Mouse (Mus musculus) gastrocnemius, adult 2 months (tissue): ENCODE data around the gene Dbr1. TPM values are rescaled to one million over a fixed set of nuclear protein-coding genes. Genes with fewer than 3 reads are reported as not detected.
A peak's percentile ranks its signal among the peaks of the same experiment; 100 is the strongest.
"Not testable (repeated sequence)": the region's sequence is repeated elsewhere in the genome, so short reads cannot be mapped to it uniquely, and the experiment has no call there.

Source experiments
- DNase-seq: peaks from one replicate; pipeline ENCODE4 v3.0.0; 2022
- H3K27ac ChIP-seq: fragments of 200-600 bp; 2 replicates; pipeline ENCODE4 v1.8.1; 2022; ENCODE audit warnings: mild to moderate bottlenecking
- H3K4me3 ChIP-seq: fragments of 200-600 bp; 2 replicates; pipeline ENCODE4 v1.8.1; 2022; ENCODE audit warnings: mild to moderate bottlenecking, moderate library complexity
- CTCF ChIP-seq: fragments of 200-600 bp; IDR thresholded peaks from 2 replicates; pipeline ENCODE4 v1.8.1; 2022; ENCODE audit warnings: antibody characterized with exemption, mild to moderate bottlenecking, moderate library complexity
- intact Hi-C: fragments of 180-260 bp; cut with DNase I; formaldehyde crosslinking; loops from one replicate; pipeline ENCODE4 v1.15.1; 2025
- total RNA-seq, 2 experiments: library from RNA; stranded (reverse); gene quantifications; 2 replicates each; pipeline ENCODE4 v1.2.3; 2021

Dbr1 gene
- total RNA-seq, 2 experiments from 2014 or later = 4.2 to 5.2 TPM

- no peak for TF ChIP-seq CTCF
- H3K4me3 ChIP-seq = peak overlapping the region; percentile 80
- H3K27ac ChIP-seq = peak overlapping the region; percentile 96
- intact Hi-C loops = no loop called here
- no peak for DNase-seq
Observed at GRCm38 (mm10) chr9:99568023-99568346, 7.6 kb upstream of the Dbr1 start.

DNA sequence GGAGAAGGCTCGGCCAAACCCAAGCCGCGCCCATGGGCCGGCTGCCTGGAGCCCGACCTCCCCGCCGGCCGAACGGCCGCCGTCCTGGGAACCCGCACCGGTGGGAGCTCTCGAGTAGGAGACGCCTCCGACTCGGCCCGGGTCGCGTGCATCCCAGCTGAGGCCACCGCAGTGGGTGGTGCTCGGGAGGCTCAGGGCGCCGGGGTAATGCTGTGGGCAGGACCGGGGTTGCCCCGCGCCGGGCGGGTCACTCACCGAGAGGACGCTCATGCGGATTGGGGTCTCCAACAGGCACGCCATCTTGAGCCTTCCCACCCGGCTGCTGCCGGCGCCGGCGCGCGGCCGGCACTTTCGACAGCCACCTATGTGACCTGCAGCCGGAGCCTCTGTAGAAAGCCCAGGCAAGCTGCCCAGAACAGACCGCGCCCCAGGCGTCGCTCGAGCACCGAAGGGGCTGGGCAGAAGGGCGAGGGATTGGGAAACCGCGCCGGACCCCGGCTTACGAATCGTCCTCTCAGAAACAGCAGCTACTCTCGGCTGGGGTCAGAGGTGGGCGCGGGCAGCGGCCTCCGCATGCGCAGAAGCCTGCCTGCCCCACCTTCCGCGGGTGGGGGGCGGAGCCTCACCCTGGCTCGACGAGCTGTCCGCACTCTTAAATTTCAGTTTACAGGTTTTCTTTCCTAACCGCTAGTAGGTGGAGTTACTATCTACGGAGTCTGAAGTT, 7.1 kb upstream of the Dbr1 start, which contains the start of gene Armc8:
Gene Armc8 (minus strand): TSS at position 553 of the 724 bp plus-strand sequence.
- peak; percentile 95 for DNase-seq
- no peak for TF ChIP-seq CTCF
- peak within 1 kb of the TSS; percentile 80 for H3K4me3 ChIP-seq
- peak within 1 kb of the TSS; percentile 96 for H3K27ac ChIP-seq
- intact Hi-C loops = no loop called here

GRCm38 (mm10) chr9:99569071-99569397, 6.6 kb upstream of the Dbr1 start:
- intact Hi-C loops = no loop called here
- no peak for DNase-seq
- peak overlapping the region; percentile 80 for H3K4me3 ChIP-seq
- no peak for TF ChIP-seq CTCF
- H3K27ac ChIP-seq = peak overlapping the region; percentile 96

DNA sequence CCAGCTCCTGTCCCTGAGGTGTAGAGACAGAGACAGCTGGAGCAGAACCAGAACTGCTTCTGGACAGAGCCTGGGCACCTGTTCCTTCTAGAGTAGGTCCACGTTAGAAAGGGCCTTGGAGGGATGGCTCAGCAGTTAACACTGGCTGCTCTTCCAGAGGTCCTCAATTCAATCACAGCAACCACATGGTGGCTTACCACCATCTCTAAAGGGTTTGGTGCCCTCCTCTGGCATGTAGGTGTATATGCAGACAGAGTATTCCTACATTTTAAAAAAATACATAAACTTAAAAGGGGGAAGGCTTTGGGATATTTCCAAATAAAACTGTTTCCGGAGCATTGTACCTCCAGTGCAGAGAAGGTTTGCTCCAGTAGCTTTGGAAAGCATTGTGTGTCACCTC, 5.1 kb downstream of the Dbr1 start:
- peak; percentile 27 for DNase-seq
- TF ChIP-seq CTCF = peak; percentile 73
- Histone ChIP-seq H3K4me3 (no peak overlapping the region), H3K27ac (peak overlapping the region; percentile 35; the same call in 1 of the 2 replicates)
- intact Hi-C loops = loop anchor here (2.0 kb wide), 1 partner anchor 122 kb away; no protein-coding TSS in a partner anchor

GRCm38 (mm10) chr9:99587505-99588202, 12.1 kb downstream of the Dbr1 start:
- peak; percentile 66 for DNase-seq

DNA sequence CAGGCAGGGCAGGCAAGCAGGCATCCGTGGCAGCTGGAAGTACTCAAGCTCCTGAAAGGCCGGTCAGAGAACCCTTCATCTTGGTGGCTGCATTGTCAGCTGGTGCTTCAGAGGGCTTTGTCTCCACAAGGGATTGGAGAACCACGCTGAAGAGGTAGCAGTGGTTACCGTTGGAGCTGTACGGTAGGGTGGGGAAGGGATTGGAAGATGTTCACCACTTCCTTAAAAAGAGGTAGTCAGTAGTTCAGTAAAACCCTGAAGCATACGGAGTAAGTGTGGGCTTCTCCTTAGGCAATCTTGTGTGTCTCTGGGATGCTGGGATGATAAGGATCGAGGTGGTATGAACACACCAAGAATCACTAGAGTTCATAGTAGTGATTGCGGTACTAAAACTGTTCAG, 15.5 kb downstream of the Dbr1 start:
- H3K4me3 ChIP-seq = no peak overlapping the region
- no peak for TF ChIP-seq CTCF
- intact Hi-C loops = no loop called here
- no peak for DNase-seq
- no peak overlapping the region for H3K27ac ChIP-seq

More at GRCm38 (mm10) chr9:99587505-99588202, 12.1 kb downstream of the Dbr1 start:
- Histone ChIP-seq H3K4me3 (no peak overlapping the region), H3K27ac (no peak overlapping the region)
- peak; percentile 98; the same call in 1 of the 2 replicates for TF ChIP-seq CTCF
- intact Hi-C loops = loop anchor here (1.0 kb wide), 1 partner anchor 75 kb away; no protein-coding TSS in a partner anchor

- DNase-seq, H3K4me3 ChIP-seq, intact Hi-C loops, H3K27ac ChIP-seq: not testable (repeated sequence)
Observed at GRCm38 (mm10) chr9:99599127-99599526, 23.5 kb downstream of the Dbr1 start.

GRCm38 (mm10) chr9:99603566-99603965, 28.0 kb downstream of the Dbr1 start:
- intact Hi-C loops = no loop called here
- H3K4me3 ChIP-seq = no peak overlapping the region
- no peak for DNase-seq
- no peak overlapping the region for H3K27ac ChIP-seq
- no peak for TF ChIP-seq CTCF

GRCm38 (mm10) chr9:99612202-99612601, 36.6 kb downstream of the Dbr1 start, which contains the start of gene A4gnt:
TSS of gene A4gnt (plus strand) at chr9:99612502.
- intact Hi-C loops = no loop called here
- no peak for DNase-seq
- Histone ChIP-seq H3K4me3 (no peak within 1 kb of the TSS), H3K27ac (no peak within 1 kb of the TSS)
- TF ChIP-seq CTCF = no peak

DNA sequence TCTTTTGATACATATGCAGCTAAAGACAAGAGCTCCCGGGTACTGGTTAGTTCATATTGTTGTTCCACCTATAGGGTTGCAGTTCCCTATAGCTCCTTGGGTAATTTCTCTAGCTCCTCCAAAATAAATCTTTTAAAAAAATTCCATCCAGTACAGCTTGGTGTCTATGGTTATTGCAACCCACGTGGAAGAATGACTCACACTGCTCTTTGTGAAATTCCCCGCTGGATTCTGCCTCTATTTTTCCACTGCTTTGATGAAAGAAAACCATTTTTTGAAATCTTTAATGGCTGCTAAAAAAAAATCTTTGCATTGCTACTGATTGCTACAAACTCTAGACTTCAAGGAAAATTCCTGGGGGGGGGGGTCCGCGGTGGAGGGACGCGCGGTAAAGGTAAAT, 44.1 kb downstream of the Dbr1 start:
- no peak for TF ChIP-seq CTCF
- intact Hi-C loops = no loop called here
- DNase-seq = no peak

DNA sequence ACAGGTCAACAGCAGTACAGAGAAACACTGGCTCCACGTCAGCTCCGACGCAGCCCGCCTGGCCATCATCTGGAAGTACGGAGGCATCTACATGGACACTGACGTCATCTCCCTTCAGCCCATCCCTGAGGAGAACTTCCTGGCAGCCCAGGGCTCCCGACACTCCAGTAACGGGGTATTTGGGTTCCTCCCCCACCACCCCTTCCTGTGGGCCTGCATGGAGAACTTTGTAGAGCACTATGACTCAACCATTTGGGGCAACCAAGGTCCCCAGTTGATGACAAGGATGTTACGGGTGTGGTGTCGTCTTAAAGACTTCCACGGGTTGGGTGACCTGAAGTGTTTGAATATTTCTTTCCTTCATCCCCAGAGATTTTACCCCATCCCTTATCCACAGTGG, 44.6 kb downstream of the Dbr1 start:
- no peak overlapping the region for H3K27ac ChIP-seq
- no peak overlapping the region for H3K4me3 ChIP-seq
- no peak for DNase-seq
- no peak for TF ChIP-seq CTCF
- intact Hi-C loops = no loop called here

More for the DNA sequence above, 44.1 kb downstream of the Dbr1 start:
- H3K27ac ChIP-seq = no peak overlapping the region
- H3K4me3 ChIP-seq = no peak overlapping the region

DNA sequence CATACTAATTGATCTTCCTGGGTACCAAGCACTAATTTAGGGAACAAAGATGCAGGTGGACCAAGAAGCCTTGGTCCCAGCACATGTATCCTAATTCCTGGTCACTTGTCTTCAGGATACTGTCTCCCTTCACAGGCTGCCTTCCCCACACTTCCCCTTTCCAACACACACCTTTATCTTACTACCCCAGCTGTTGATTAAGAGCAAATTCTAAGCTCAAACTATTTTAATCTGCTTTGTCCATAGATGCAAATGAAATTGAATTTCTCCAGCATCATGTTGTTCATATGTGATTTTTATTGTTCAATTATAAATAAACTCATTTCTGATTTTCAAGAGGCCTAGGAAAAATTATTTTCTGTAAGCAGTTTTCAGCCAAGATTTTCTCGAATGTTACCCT, 46.4 kb downstream of the Dbr1 start:
- Histone ChIP-seq H3K4me3 (no peak overlapping the region), H3K27ac (no peak overlapping the region)
- no peak for DNase-seq
- TF ChIP-seq CTCF = no peak
- intact Hi-C loops = no loop called here

DNA sequence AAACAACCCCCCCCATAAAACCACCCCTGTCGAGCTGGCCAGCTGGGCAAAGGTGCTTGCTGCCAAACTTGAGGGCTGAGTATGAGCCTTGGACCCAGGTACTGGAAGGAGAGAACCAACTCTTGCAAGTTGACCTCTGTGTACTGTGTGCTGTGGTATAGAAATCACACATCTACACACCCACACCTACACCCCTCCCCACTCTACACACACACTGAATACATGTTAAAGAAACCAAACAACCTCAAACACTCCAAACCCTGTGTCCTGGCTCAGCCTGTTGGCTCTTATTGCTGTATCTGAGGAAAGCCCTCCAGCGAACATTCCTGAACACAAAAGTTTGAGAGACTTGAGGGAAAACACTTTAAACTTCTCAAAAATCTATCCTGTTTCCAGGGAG, 47.4 kb downstream of the Dbr1 start:
- no peak overlapping the region for H3K4me3 ChIP-seq
- intact Hi-C loops = no loop called here
- H3K27ac ChIP-seq = no peak overlapping the region
- no peak for DNase-seq
- TF ChIP-seq CTCF = no peak
